Mouse (Mus musculus) thymus, postnatal 25 days (tissue): ENCODE data around the gene Gm42669.

Experiments
- DNase-seq: peaks from one replicate; pipeline ENCODE4 v3.0.0; 2022

The Gm42669 gene

DNA sequence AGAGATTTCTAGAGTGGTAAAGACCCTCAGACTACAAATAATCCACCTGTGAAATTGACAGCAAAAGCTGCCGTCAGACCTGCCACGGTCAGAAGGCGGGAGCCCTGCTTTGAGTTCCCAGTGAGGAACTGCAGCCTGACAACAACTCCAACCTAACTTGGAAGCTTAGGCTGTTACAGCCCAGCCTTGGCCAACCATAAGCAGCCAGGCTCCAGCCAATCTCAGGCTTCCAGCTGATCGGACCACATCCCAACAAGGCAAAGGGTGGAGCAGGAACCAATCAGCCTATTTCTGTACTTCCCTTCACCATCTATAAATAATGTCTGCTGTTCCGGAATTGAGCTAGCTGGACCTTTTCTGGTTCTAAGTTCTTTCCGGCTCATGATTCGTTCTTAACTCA is 14.5 kb downstream of the Gm42669 start:
- no peak for DNase-seq

DNA sequence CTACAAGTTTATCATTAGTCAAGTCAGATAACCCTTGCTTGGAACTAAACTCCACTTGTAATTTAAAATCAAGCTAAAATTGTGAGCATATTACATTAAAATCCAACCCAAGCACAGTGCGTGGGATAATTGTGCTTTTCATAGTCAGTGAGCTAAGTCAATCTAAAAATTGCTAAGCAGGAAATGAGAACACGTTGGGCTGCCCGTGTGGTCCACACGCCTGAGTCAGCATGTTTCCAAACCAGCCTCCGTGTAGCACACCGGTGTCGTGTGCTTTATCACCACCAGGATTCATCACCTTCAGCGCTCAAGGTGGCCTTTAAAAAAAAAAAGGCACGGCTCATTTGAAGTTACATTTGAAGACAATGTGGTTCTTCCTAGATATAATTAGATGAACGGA is 16.9 kb downstream of the Gm42669 start:
- DNase-seq, result no peak

DNA sequence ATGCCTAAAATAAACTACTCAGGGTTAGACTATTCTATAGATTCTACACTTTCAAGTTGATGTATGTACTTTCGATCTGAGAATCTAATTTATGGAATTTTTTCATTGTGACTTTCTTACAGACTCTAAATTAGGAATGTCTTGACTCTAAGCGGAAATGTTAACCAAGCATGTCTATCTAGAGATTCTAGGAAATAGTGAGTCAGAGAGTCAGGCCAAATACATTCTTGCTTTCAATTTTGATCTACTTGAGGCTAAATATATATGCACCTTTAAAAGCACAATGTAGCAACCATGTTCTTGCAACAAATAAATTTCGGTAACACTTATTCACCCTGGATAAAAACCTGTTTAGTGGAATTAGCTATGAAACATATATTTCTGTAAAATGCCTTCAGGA is 21.4 kb downstream of the Gm42669 start:
- DNase-seq, result no peak

DNA sequence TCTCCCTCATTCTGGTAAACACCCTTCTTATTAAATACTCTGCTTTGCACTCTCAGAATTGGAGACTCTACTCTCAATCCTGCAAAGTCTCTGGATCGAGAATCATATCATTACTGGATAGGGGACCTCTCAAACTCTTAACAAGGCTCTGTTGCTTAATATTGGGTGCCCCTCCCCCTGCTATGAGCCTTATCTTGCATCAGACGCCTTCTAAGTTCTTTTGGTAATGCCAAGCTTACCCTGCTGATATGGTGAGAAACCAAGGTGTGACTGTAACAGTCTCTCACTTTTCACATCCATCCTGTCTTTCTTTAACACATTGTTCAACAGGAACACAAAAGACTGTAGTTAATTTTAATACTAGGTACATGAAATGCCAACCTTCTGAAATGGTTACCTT is 26.2 kb downstream of the Gm42669 start:
- no peak for DNase-seq

DNA sequence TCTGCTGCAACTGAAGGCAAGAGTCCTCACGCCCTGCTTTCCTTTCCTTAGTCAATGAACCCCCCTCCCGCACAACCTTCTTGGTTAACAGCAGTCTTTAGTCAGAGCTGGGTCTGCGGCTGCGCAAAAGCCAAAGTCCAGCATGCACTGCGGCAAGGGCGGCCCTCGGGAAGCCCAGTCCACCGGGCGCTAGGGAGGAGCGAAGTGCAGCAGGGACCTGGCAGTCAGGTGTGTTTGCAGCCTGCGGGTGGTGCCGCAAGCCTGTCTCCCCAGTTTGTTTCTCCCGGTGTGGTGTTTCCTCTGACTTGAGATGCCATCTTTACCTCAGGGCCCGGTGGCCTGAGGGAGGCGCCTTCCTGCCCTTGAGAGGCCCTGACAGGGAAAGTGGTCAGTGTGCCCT is 27.2 kb downstream of the Gm42669 start, which contains the start of gene 1700028K03Rik:
Gene 1700028K03Rik, plus strand, starts transcription at position 129 of the 400 bp plus-strand sequence.
- no peak for DNase-seq

DNA sequence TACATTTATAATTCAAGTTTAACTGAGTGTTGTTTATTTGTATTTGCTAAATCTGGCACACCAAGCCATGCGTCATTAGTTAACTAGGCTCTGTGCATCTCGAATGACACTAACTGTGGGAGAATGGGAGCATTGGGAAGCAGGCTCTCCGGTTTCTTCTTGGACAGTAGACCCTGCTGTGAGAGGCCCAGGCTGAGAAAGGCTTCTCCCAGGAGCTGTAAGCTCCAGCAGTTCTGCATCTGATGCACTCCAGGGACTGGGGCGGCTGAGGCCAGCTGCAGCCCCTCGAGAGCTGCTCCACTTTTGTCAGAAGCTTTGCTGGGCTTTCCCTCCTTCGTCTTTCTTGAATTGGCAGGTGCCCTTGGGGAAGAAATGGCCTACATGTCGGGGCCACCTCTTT is 34.3 kb downstream of the Gm42669 start:
- no peak for DNase-seq

DNA sequence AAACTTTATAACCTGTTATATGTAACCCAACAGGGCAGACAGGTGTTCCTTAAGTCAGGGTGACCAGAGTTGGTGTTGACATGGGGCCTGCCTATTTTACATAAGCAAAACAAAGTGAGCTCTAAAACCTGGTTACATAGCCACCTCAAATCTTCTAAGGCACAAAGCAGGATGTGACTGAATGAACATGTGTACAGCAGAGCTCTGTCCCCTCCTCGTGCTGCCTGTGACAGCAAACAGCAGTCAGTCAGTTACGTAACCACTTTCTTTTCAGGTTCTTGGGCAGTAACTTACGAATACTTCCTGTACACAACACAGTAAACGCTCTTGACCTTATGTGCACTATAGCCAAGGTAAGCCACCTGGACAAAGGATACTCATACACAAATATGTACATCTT is 38.5 kb downstream of the Gm42669 start:
- no peak for DNase-seq

DNA sequence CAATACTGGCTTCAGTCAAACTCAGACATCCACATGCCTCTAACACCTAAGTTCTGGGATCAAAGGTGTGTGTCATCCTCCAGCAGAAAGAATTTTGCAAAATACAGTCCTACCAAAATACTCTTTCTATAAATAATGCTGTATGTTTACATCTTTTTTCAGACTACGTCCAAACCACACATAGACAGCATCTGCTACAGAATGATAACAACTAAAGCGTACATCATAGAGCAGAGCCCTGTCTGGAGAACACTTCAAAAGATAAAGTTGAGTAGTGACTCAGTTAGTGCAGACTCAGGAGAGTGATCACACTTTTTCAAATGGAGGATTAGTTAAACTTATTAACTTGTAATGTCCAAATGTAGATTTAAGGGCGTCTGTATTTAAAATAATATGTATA is 40.5 kb downstream of the Gm42669 start:
- no peak for DNase-seq

DNA sequence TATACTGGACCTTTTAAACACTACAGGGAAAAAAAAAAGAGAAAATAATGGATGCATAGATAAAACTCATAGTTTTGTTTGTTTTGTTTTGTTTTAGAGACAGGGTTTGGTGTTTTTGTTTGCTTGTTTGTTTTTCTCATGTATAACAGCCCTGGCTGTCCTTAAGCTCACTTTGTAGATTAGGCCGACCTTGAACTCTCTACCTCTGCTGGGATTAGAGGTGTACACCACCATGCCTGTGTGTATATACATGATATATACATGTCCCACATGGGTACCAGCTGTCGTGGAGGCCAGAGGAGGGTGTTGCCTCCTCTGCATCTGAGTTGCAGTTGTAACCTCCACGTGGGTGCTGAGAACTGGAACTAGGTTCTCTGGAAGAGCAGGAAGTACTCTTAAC is 41.0 kb downstream of the Gm42669 start:
- no peak for DNase-seq

DNA sequence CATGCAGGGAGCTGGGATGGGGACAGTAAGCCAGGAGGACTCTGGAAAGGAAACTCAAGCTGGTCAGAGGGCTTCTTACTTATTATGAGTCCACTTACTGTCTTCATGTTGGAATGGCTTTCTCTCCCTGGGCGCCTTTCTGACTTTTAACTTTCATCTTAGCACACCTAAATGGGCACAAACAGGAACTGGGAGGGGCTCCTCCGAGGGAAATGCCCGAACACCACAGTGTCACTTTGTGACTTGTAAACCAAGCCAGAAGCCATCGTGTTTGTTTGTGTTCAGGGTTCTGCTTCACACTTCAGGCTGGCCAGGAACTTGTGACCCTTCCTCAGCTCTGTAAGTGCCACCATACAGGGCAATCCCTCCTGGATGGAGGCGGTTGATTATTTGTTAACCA is 46.9 kb downstream of the Gm42669 start:
- no peak for DNase-seq

DNA sequence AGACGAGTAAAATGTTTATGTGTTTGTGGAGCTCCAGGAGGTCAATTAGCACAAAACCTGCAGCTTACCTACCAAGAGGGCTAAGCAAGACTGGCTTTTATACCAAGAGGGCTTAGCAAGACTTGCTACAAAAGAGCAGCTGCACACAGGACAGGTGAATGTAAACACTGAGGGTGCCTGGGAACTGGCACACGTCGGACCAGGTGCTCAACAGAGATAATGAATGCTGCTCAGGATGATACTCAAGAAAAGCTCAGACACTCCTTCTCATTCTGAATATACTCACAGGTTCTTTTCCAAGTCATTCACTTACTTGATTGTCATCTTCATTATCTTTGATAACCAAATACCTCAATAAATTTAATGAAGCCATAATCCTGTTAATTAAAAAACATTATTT is 49.5 kb downstream of the Gm42669 start:
- no peak for DNase-seq

DNA sequence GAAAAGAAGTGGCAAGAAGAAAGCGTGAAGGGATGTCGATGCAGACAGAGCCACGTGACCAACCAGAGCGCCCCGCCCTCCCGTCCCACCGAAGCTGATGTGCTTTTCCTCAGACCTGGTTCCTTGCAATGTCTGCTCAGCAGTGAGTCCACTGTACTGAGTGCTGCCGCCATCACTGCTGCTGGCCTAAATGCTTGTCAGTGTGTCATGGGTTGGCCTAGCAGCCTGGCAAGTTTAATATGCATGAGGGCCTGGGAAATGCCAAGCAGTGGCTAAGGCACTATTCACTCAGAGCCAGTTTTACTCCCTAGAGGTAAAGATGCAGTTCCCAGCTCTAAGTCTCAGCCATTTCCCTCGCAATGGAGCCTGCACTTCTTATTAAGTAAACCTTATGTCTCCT is 61.7 kb downstream of the Gm42669 start:
- DNase-seq, result no peak

DNA sequence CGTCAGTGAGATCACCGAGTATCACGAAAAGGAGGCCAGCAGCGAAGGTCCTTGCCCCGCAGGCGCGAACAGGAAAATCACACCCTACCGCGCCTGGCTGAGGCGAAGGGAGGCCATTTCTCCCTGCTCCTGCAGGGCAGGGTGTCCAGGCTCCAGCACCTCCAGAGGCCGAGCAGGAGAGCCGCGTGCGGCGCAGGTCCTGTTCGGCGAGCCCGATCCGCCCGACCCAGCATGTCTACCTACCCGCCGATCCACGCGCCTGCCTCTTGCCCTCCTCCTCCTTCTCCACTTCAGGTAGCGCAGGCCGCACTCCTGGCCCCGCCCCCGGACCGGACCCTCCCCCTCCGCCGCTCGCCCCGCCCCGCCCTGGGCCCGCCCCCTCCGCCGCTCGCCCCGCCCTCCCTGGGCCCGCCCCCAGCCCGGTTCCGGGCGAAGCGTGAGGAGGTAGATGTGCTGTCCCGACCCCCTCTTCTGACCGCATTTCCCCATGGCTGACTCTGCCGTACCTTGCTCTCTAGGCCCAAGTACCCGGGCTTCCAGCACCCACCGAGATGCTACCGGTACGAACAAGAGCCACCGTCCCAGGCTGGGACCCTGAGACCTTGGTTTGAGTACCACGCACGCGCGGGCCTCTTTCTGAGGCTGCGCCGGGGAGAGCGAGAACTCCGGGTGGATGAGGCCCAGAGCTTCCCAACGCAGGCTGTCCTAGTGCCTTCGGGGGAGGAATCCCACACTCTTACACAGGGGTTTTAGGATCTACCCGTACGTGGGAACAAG is 90.1 kb downstream of the Gm42669 start, which contains the start of the genes Rpap2 and Glmn:
Gene Rpap2, plus strand, starts transcription at position 73 of the 777 bp plus-strand sequence.
Gene Glmn, minus strand, starts transcription at position 588 of the 777 bp plus-strand sequence.
- peak; percentile 91 for DNase-seq

DNA sequence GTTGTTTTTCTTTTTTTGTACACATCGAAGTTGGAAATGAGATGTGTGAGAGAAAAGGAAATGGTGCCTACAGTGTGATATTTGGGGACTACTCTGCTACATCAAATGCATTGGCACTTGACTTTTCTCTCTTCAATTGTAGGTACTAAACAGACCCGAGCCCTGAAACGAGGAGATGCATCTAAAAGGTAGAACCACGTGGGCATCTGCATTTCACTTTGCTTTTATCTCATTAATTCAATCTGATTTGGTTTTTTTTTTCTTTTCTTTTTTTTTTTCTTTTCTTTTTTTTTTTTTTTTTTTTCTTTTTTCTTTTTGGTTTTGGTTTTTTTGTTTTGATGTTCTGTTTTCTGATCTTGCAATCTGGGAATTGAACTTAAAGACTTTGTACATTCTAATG is 91.0 kb downstream of the Gm42669 start:
- DNase-seq, result no peak

DNA sequence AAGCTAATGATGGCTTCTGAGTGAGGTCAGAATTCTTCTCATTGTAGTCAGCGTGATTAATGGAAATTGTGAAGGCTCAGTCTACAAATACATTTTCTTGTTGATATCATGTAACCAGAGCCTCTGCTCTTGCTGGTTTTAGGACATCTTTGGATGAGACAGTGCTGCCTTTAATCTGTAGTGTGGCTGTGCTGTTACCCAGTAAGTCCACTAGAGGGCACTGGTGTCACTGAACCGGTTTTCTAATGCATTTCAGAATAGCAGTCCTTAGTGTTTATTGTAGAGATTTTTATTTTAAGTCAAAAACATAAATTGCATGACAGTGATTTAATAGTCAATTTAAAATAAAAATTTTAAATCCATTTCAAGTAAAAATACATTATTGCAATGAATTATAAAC is 103.8 kb downstream of the Gm42669 start:
- peak; percentile 79 for DNase-seq

DNA sequence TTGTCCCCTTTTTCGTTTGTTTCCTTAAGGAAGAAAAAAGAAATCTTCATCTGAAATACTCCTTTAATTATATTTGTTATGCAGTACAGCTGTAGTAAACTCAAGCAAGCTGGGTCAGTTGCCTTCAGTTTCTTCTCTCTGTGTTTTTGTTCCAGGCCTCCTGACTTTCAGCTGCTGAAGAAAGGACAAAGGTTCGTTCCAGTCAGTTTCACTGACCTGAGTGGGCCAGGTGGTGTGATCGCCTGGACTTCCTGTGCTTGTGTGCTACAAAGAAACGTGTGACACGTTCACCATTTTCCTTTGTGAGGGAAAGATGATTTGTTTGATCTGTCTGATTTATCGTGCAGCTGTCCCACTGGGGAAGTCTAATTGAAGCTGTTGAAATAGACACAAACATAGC is 110.6 kb downstream of the Gm42669 start:
- DNase-seq, result no peak

DNA sequence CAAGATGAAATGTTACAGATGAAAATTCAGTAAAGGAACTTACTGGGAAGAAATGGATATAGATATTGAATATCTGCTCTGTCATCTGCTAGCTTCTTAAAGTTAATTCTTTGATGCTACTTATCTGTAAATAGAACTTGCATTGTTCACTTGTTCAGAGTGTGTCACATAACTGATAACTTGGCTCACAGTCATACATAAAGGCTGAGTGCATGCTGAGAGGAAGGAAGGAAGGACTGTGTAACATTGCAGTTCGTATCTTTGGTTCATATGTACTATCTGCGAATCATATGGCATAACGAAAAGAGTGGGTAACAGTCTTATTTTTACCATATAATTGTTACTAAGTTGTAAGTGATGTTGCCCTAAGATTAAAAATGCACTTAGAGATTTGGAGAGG is 113.9 kb downstream of the Gm42669 start:
- no peak for DNase-seq
